Mouse (Mus musculus) stomach, postnatal 0 days (tissue): ENCODE results near the gene Ssbp2.

ENCODE experiments used
- CTCF ChIP-seq: IDR thresholded peaks from 2 replicates; pipeline ENCODE4 v1.5.1; 2016; ENCODE audit warnings: antibody characterized with exemption, low read depth, mild to moderate bottlenecking, moderate library complexity
- EP300 ChIP-seq: optimal IDR thresholded peaks from 2 replicates; pipeline ENCODE3; 2016; ENCODE audit warnings: antibody characterized with exemption

DNA sequence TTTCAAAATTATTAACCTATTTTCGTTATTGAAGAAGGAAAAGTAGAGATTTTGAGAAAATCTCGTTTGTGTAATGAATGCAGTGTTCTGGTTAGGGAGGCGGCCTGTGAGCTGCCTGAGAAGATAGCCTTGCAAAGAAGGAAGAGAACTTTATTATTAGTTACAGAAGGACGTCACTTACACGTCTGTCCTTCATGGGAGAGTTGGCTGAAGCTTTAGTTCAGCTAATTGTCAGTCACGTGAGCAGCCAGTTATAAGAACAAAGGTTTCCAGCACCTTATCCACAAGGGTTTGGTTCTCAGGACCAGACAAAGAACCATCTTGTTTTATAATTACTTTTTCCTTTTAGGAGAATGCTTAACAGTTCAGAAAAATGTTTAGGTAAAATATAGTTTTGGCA lies 104.0 kb downstream of the Ssbp2 start:
- no peak for TF ChIP-seq CTCF
- no peak for TF ChIP-seq EP300
